Mouse (Mus musculus): ENCODE measurements around the gene Scn3a. TPM values are rescaled to one million over a fixed set of nuclear protein-coding genes. Genes with fewer than 3 reads are reported as not detected.

Gene Scn3a
- polyA plus RNA-seq, 1 experiment from 2014 or later, result 66.5 TPM

DNA sequence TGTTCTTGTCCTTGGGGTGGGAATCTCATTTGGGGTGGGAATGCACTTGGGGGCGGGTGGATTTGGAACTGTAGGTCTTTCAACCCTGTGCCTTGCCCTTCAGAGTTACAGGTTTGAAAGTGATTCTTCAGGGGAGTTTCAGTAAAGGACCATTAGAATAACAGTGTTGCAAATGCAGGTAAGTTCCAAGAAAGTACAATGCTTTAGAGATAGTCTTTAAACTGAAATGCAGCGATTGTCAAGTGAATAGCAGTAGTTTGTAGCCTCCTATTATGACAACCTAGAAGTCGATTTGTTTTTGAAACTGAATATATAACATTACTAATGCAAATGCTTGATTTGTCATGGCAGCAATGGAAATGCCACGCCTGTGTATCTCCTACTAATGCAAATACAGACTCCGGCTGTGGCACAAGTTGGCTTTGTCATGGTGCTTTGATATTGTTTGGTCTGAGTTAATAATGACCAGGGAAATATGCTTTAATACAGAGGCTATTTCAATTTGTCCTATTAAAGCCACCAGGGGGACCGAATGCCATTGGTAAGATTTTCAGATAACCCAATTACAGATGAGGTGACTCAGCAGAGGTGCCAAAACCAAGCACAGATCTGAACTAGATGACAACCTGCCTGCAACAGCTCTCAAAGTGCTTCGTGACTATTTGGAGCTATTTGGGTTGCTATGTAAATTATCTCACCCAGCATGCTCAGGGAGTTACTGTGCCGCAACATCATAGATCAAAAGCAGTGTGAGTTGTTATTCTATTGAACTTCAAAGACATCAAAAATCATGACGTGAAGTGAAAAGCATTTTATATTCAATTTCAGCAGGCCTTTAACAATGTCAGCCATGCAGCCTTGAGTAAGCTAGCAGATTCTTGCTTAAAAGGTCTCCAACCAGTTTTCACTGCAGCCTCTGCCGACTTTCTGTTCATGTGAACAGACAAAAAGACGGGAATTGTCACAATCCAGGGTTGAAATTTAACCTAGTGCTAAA, 145.9 kb downstream of the Scn3a start:
- Histone ChIP-seq H3K27me3 (ENCODE audit: control insufficient read depth, insufficient read depth, low read length) (no peaks in the 10 kb centered on the region), H3K9me3 (ENCODE audit: control insufficient read depth, low read length) (peaks cover 8% of the 10 kb centered on the region; the same call in 1 of the 2 replicates), H3K4me1 (replicated peaks; ENCODE audit: control insufficient read depth, insufficient read depth, low read length) (peaks cover 6% of the 10 kb centered on the region; the same call in 1 of the 2 replicates), H3K36me3 (replicated peaks; ENCODE audit: control insufficient read depth, insufficient read depth) (no peaks in the 10 kb centered on the region), H3K9ac (no peak overlapping the region), H3K4me2 (replicated peaks) (no peak overlapping the region), H3K27ac (no peak overlapping the region), H3K4me3 (replicated peaks; ENCODE audit: low read length) (no peak overlapping the region)
- 41% methylated on average over 11 of the region's 11 CpGs for WGBS
- DNase-seq (ENCODE audit: low spot score) (no peak), ATAC-seq (ENCODE audit: low FRiP score) (no peak)

DNA sequence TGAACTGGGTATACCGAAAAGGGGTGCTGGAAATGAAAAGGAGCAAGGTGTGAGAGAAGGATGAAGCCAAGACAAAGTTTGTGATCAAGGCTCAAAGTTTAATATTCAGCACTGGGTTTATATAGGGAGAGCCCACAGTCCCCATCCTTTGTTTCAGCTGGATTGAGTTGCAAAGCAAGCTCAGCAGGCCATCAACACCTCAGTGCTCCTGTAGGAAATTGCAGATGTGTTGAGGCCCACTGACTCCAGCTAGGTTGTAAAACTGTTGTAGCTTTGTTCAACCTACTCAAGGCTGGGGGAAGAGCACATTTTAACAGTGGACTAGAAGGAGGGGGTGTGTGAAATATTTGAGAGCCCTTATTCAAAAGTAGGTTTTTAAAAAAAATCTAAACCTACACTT, 148.8 kb downstream of the Scn3a start:
- H3K27ac ChIP-seq, result no peak overlapping the region
- 63% methylated on average over 1 of the region's 1 CpGs for WGBS
- H3K9ac ChIP-seq, result no peak overlapping the region
- no peak overlapping the region for H3K4me2 ChIP-seq (replicated peaks)
- H3K4me1 ChIP-seq (replicated peaks; ENCODE audit: control insufficient read depth, insufficient read depth, low read length), result peaks cover 28% of the 10 kb centered on the region
- no peaks in the 10 kb centered on the region for H3K36me3 ChIP-seq (replicated peaks; ENCODE audit: control insufficient read depth, insufficient read depth)
- DNase-seq (ENCODE audit: low spot score) (no peak), ATAC-seq (ENCODE audit: low FRiP score) (no peak)
- no peak overlapping the region for H3K4me3 ChIP-seq (replicated peaks; ENCODE audit: low read length)
- peaks cover 8% of the 10 kb centered on the region; the same call in 1 of the 2 replicates for H3K9me3 ChIP-seq (ENCODE audit: control insufficient read depth, low read length)
- no peaks in the 10 kb centered on the region for H3K27me3 ChIP-seq (ENCODE audit: control insufficient read depth, insufficient read depth, low read length)

DNA sequence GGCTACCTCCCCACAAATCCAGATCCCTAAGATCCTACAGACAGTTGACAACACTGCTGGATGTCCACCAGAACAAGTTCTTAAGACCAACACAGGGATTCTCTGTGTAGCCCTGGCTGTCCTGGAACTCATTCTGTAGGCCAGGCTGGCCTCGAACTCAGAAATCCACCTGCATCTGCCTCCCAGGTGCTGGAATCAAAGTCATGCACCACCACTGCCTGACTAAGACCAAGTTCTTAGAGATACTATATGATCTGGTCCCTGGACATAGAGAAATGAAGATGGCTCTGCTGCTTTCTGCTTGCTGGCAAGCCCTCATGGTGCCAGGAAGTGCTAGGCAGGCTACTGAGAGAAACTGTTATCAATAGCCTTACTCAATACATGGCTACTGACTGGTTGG, 150.9 kb downstream of the Scn3a start:
- Histone ChIP-seq H3K9ac (no peak overlapping the region), H3K27me3 (ENCODE audit: control insufficient read depth, insufficient read depth, low read length) (no peaks in the 10 kb centered on the region), H3K27ac (no peak overlapping the region), H3K4me2 (replicated peaks) (no peak overlapping the region), H3K4me3 (replicated peaks; ENCODE audit: low read length) (no peak overlapping the region), H3K9me3 (ENCODE audit: control insufficient read depth, low read length) (peaks cover 8% of the 10 kb centered on the region; the same call in 1 of the 2 replicates), H3K36me3 (replicated peaks; ENCODE audit: control insufficient read depth, insufficient read depth) (no peaks in the 10 kb centered on the region), H3K4me1 (replicated peaks; ENCODE audit: control insufficient read depth, insufficient read depth, low read length) (peaks cover 27% of the 10 kb centered on the region)
- ATAC-seq (ENCODE audit: low FRiP score), result no peak
- no peak for DNase-seq (ENCODE audit: low spot score)
- 92% methylated on average over 1 of the region's 1 CpGs for WGBS

DNA sequence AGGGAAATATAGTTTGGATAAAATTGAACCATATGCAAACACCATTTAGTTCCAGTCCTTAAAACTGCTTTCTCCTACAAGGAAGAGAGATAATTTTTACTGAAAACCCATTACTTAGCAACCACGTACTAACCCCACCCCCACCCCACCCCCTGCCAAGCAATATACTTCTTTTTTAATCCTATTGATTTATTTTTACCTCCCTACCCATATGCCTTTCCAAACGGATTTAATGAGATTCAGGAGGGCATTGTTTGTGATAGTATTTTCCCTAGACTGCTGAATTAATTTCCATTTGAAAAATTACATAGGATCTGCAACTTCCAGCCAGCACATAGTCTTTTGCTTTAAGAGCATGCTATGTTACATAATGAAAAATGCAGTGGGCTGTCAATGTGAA, 152.1 kb downstream of the Scn3a start:
- H3K4me1 ChIP-seq (replicated peaks; ENCODE audit: control insufficient read depth, insufficient read depth, low read length), result peaks cover 26% of the 10 kb centered on the region
- H3K9me3 ChIP-seq (ENCODE audit: control insufficient read depth, low read length), result peaks cover 8% of the 10 kb centered on the region; the same call in 1 of the 2 replicates
- no peaks in the 10 kb centered on the region for H3K36me3 ChIP-seq (replicated peaks; ENCODE audit: control insufficient read depth, insufficient read depth)
- peak overlapping the region; percentile 61 for H3K4me2 ChIP-seq (replicated peaks)
- 4% methylated on average over 2 of the region's 2 CpGs for WGBS
- no peak overlapping the region for H3K4me3 ChIP-seq (replicated peaks; ENCODE audit: low read length)
- DNase-seq (ENCODE audit: low spot score), result peak; percentile 31
- H3K9ac ChIP-seq, result no peak overlapping the region
- no peaks in the 10 kb centered on the region for H3K27me3 ChIP-seq (ENCODE audit: control insufficient read depth, insufficient read depth, low read length)
- no peak; the same call in 1 of the 2 replicates for ATAC-seq (ENCODE audit: low FRiP score)
- H3K27ac ChIP-seq, result peak overlapping the region; percentile 84

DNA sequence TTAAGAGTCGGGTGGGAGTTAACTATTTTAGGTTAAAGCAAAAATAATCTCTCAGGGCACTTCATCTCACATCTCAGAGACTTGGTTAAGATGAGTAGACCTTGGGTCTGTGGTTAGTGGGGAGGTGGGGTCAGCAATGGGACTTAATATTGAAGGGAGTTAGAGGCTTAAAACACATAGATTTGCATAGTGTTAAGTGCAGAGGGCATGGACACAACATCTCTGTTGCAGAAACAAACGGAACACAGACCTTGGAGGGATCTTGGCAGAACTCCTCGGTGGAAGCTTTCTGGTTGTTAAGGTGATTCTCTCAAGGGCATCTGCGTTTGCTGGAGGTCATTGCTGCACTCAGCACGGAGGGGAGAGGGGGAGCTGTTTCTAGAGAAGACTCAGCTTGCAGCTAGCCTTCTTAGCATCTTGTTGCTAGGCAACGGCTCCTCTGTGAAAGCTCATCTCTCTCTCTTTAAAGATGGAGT, 152.6 kb downstream of the Scn3a start:
- H3K9me3 ChIP-seq (ENCODE audit: control insufficient read depth, low read length), result peaks cover 8% of the 10 kb centered on the region; the same call in 1 of the 2 replicates
- H3K9ac ChIP-seq, result peak overlapping the region; percentile 58
- H3K4me2 ChIP-seq (replicated peaks), result peak overlapping the region; percentile 61
- ATAC-seq (ENCODE audit: low FRiP score) (peak; percentile 90), DNase-seq (ENCODE audit: low spot score) (peak; percentile 86)
- peaks cover 26% of the 10 kb centered on the region for H3K4me1 ChIP-seq (replicated peaks; ENCODE audit: control insufficient read depth, insufficient read depth, low read length)
- peak overlapping the region; percentile 21 for H3K4me3 ChIP-seq (replicated peaks; ENCODE audit: low read length)
- H3K27ac ChIP-seq, result peak overlapping the region; percentile 84
- H3K27me3 ChIP-seq (ENCODE audit: control insufficient read depth, insufficient read depth, low read length), result no peaks in the 10 kb centered on the region
- H3K36me3 ChIP-seq (replicated peaks; ENCODE audit: control insufficient read depth, insufficient read depth), result no peaks in the 10 kb centered on the region
- 3% methylated on average over 6 of the region's 6 CpGs for WGBS

DNA sequence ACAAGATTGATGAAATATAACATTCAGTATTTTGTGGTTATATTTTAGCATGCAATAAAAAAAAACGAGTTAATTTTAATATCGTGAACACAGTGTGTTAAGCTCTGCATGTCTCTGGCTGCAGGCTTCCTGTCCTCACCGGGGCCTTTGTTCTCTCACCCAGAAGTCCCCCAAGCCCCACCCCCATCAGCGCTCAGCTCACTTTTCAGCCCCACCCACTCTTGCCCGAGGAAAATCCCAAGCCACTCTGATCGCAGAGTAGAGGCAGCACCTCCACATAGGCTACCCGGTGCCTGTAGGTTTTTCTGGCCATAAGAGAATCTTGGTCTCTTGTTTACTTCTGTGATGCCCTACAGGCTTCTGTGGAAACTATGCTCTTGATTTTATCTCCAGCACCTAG, 153.2 kb downstream of the Scn3a start:
- DNase-seq (ENCODE audit: low spot score) (peak; percentile 73), ATAC-seq (ENCODE audit: low FRiP score) (peak; percentile 86)
- H3K36me3 ChIP-seq (replicated peaks; ENCODE audit: control insufficient read depth, insufficient read depth), result no peaks in the 10 kb centered on the region
- 0% methylated on average over 7 of the region's 7 CpGs for WGBS
- H3K4me3 ChIP-seq (replicated peaks; ENCODE audit: low read length), result peak overlapping the region; percentile 21
- H3K9me3 ChIP-seq (ENCODE audit: control insufficient read depth, low read length), result peaks cover 8% of the 10 kb centered on the region; the same call in 1 of the 2 replicates
- peaks cover 26% of the 10 kb centered on the region for H3K4me1 ChIP-seq (replicated peaks; ENCODE audit: control insufficient read depth, insufficient read depth, low read length)
- H3K27ac ChIP-seq, result peak overlapping the region; percentile 84
- H3K9ac ChIP-seq, result peak overlapping the region; percentile 58
- peak overlapping the region; percentile 61 for H3K4me2 ChIP-seq (replicated peaks)
- H3K27me3 ChIP-seq (ENCODE audit: control insufficient read depth, insufficient read depth, low read length), result no peaks in the 10 kb centered on the region

DNA sequence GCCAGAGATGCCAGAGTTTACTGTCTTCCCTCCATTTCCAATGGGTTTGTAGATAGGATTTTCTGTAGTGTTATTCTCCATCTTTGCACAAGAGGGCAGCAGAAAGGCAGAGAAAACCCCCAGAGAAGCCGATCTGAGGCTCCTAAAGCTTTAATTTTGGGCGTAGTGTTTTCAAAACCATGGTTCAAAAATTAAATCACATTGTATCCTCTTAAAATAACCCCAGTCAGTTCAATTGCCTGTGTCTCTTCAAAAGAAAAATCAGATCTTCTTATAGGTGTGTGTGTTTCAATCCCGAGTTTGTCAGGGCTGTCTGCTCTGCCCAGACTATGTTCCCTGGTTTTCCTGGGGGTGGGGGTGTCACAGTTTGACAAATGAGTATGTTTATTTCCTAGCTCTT, 153.7 kb downstream of the Scn3a start:
- peak; percentile 69 for ATAC-seq (ENCODE audit: low FRiP score)
- Histone ChIP-seq H3K27ac (peak overlapping the region; percentile 84), H3K9ac (peak overlapping the region; percentile 58), H3K4me2 (replicated peaks) (peak overlapping the region; percentile 61), H3K9me3 (ENCODE audit: control insufficient read depth, low read length) (peaks cover 8% of the 10 kb centered on the region; the same call in 1 of the 2 replicates), H3K36me3 (replicated peaks; ENCODE audit: control insufficient read depth, insufficient read depth) (no peaks in the 10 kb centered on the region), H3K27me3 (ENCODE audit: control insufficient read depth, insufficient read depth, low read length) (no peaks in the 10 kb centered on the region), H3K4me3 (replicated peaks; ENCODE audit: low read length) (peak overlapping the region; percentile 21), H3K4me1 (replicated peaks; ENCODE audit: control insufficient read depth, insufficient read depth, low read length) (peaks cover 26% of the 10 kb centered on the region)
- WGBS, result 0% methylated on average over 3 of the region's 3 CpGs
- peak; percentile 87 for DNase-seq (ENCODE audit: low spot score)

Other genes starting within 250 kb of the Scn3a start
- gene Slc38a11, start 203.6 kb downstream of the Scn3a start, polyA plus RNA-seq (2014; fragmentation: Nextera tagmentation; extraction: Ambion mirVana), result 1.5 and 3.0 TPM in 2 replicates
- gene Scn2a, start 53.1 kb upstream of the Scn3a start, polyA plus RNA-seq (2014; fragmentation: Nextera tagmentation; extraction: Ambion mirVana), result 60.6 and 64.0 TPM in 2 replicates